Mouse (Mus musculus) neural tube, embryonic 14.5 days (tissue): Measurements from ENCODE around the gene Gadd45a. TPM values are rescaled to one million over a fixed set of nuclear protein-coding genes. Genes with fewer than 3 reads are reported as not detected.
A peak's percentile ranks its signal among the peaks of the same experiment; 100 is the strongest.
"Not testable (repeated sequence)": the region's sequence is repeated elsewhere in the genome, so short reads cannot be mapped to it uniquely, and the experiment has no call there.

Experiments
- ATAC-seq: fragments of 200-750 bp; cut with Nextera tagmentation; 2 replicates; pipeline ENCODE4 v1.8.0; 2017; ENCODE audit warnings: low read depth, mild to moderate bottlenecking, moderate TSS enrichment, moderate library complexity
- H3K27ac ChIP-seq: fragments of 300-500 bp; sonication (generic); 2 replicates; pipeline ENCODE4 v1.5.1; 2014; ENCODE audit warnings: low read depth, mild to moderate bottlenecking, control low read depth, low read length, moderate library complexity, mixed read lengths
- H3K27me3 ChIP-seq: fragments of 300-500 bp; sonication (generic); 2 replicates; pipeline ENCODE4 v1.6.1; 2014; ENCODE audit warnings: low read length; ENCODE audit not compliant: control insufficient read depth, insufficient read depth
- H3K36me3 ChIP-seq: fragments of 300-500 bp; sonication (generic); 2 replicates; pipeline ENCODE4 v1.6.1; 2014; ENCODE audit warnings: low read length, mixed read lengths; ENCODE audit not compliant: control insufficient read depth, insufficient read depth
- H3K4me1 ChIP-seq: fragments of 300-500 bp; sonication (generic); 2 replicates; pipeline ENCODE4 v1.6.1; 2014; ENCODE audit warnings: low read length; ENCODE audit not compliant: control insufficient read depth, insufficient read depth
- H3K4me2 ChIP-seq: fragments of 300-500 bp; sonication (generic); 2 replicates; pipeline ENCODE4 v1.6.1; 2014; ENCODE audit warnings: mild to moderate bottlenecking, low read depth, low read length, control low read depth
- H3K4me3 ChIP-seq: fragments of 300-500 bp; sonication (generic); 2 replicates; pipeline ENCODE4 v1.5.1; 2014; ENCODE audit warnings: low read depth, low read length, control low read depth, mixed read lengths
- H3K9ac ChIP-seq: fragments of 300-500 bp; sonication (generic); replicated peaks from 2 replicates; pipeline ENCODE4 v1.6.1; 2014; ENCODE audit warnings: low read depth, mild to moderate bottlenecking, control low read depth, low read length, mixed read lengths
- H3K9me3 ChIP-seq: fragments of 300-500 bp; sonication (generic); 2 replicates; pipeline ENCODE4 v1.6.1; 2016; ENCODE audit warnings: low read length; ENCODE audit not compliant: control insufficient read depth
- WGBS: fragments of 180-500 bp; shearing (Covaris S2); extraction: QIAGEN DNeasy Blood & Tissue Kit; methylation state at CpG from one replicate; pipeline ENCODE4 v1.1.7; 2014; 5-methylcytosine and 5-hydroxymethylcytosine counted together
- polyA plus RNA-seq: library from polyadenylated mRNA; unstranded; fragments of >200 nt; fragmentation: Nextera tagmentation; extraction: Ambion mirVana; gene quantifications from 2 replicates; pipeline ENCODE4 v1.2.1, GENCODE M21; 2014

Gadd45a gene
- polyA plus RNA-seq, 1 experiment from 2014 or later: 12.9 TPM

DNA sequence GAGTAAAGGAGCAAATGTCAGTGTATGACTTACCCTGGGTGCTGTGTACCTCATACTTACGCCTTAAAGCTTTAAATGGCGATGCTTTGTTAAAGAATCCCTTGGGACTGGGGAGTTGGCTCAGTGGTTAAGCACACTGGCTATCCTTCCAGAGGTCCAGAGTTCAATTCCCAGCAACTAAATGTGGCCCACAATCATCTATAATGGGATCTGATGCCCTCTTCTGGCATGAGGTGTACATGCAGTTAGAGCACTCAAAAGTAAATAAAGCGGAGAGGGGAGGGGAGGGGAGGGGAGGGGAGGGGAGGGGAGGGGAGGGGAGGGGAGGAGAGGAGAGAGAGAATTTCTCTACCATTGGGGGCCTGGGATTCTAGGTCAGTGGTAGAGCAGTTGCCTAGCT lies 1.7 kb upstream of the Gadd45a start:
- H3K9me3 ChIP-seq: no peaks in the 10 kb centered on the region
- H3K4me1 ChIP-seq: peaks cover 7% of the 10 kb centered on the region; the same call in 1 of the 2 replicates
- no peaks in the 10 kb centered on the region for H3K36me3 ChIP-seq
- H3K4me2 ChIP-seq: no peak overlapping the region
- no peak for ATAC-seq
- H3K9ac ChIP-seq: no peak overlapping the region
- no peak overlapping the region for H3K4me3 ChIP-seq
- no peaks in the 10 kb centered on the region for H3K27me3 ChIP-seq
- H3K27ac ChIP-seq: no peak overlapping the region
- WGBS: 95% methylated on average over 2 of the region's 3 CpGs

DNA sequence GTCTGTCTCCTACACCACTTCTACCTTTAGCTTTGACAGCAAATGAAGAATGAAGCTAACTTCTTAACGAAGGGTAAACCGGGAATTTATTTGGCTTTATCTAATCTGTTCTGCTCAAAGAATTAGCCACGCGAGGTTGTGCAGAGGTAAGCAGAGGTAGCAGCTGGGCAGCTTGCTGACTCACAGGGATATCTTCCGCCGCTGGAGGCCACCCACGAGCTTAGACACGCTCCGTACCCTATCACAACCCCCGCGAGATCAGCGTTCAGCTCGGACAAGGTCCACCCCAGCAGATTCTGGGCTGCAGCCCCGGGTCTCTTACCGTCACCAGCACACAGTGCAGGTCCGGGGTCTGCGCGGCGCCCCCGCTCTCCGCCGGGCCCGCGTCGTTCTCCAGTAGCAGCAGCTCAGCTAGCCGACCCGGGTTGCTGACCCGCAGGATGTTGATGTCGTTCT lies 873 bp downstream of the Gadd45a start:
- Histone ChIP-seq H3K9ac (peak overlapping the region; percentile 85), H3K4me2 (peak overlapping the region; percentile 69), H3K9me3 (no peaks in the 10 kb centered on the region), H3K4me1 (peaks cover 7% of the 10 kb centered on the region; the same call in 1 of the 2 replicates), H3K4me3 (peak overlapping the region; percentile 93), H3K27ac (peak overlapping the region; percentile 92), H3K36me3 (no peaks in the 10 kb centered on the region), H3K27me3 (no peaks in the 10 kb centered on the region)
- WGBS: under 1% methylated on average over 29 of the region's 29 CpGs
- ATAC-seq: peak; percentile 79

DNA sequence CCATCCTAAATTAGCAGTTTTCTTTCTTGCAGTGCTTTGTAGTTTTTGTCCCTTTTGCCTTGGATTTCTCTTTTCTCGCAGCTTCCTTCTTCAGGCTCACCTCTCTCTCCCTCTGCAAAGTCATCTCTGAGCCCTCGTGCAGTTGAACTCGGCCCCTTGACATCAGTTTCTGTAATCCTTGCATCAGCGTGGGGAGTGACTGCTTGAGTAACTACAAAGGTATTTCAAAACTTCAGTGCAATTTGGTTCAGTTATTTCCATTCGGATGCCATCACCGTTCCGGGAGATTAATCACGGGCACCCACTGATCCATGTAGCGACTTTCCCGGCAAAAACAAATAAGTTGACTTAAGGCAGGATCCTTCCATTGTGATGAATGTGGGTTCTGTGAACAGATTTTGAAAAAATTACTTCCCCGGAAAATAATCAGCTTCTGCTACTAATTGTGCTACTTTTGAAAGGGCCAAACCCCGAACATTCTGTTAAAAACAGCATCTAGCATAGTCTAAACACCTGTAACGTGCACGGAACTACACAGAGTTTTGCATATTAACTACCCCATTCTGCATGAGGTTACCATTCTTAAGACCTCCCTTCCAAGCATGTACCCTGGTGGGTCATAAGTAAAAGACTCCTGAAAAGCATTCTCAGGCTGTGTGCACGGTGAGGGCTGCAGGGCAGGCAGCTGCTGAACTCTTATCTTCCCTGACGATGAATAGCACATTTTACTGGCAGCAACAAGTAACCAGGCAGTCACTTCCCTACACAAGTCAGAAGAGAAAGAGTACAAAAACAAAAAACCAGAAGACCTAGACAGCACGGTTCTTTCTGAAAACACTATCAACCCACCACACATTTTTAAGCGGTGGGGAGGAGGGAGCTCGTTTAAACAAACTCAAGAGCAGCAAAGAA lies 1.6 kb downstream of the Gadd45a start:
- no peaks in the 10 kb centered on the region for H3K27me3 ChIP-seq
- ATAC-seq: no peak
- H3K9me3 ChIP-seq: no peaks in the 10 kb centered on the region
- H3K4me2 ChIP-seq: peak overlapping the region; percentile 69
- no peaks in the 10 kb centered on the region for H3K36me3 ChIP-seq
- H3K27ac ChIP-seq: no peak overlapping the region
- H3K4me3 ChIP-seq: peak overlapping the region; percentile 93
- peak overlapping the region; percentile 85; the same call in 1 of the 2 replicates for H3K9ac ChIP-seq
- peaks cover 7% of the 10 kb centered on the region; the same call in 1 of the 2 replicates for H3K4me1 ChIP-seq
- 10% methylated on average over 19 of the region's 19 CpGs for WGBS

DNA sequence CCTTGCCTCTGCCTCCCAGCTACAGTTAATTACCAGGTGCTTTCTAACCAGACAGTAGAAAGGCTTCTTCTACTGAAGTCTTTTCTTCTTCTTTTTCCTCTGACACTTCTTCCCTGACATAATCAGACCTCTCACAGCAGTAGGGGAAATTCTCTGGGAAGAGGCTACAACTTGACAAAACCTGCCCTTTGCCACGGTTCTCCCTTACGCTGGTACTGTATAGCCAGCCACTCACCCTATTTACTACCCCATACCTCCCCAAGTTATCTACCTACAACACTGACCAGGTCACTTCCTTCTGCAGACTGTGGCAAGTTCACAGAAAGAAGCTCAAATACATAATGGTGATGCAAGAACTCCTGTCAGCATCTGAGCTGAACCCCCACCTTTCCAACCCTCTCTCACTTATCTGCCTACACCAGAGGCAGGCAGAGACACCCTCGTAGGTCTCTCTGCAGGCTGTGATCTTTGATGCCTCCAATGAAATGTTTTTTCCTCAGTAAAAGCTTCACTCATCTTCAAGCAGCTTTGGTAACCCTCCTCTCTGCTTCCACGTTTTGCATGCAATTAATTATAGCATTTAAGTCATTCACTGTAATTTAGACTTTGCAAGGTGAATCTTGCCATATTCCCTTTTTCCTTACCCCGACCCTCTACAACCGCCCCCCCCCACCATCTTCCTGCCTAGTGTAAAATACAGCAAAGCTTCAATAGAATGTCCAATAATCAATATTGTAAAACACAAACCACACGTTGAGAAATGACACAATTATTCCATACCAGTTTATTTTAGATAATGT lies 2.7 kb downstream of the Gadd45a start:
- Histone ChIP-seq H3K4me2 (peak overlapping the region; percentile 37), H3K27me3 (no peaks in the 10 kb centered on the region), H3K9me3 (no peaks in the 10 kb centered on the region), H3K36me3 (no peaks in the 10 kb centered on the region), H3K4me3 (peak overlapping the region; percentile 11; the same call in 1 of the 2 replicates), H3K4me1 (peaks cover 7% of the 10 kb centered on the region; the same call in 1 of the 2 replicates), H3K9ac (0 out of 2 replicates have a peak overlapping the region, but pooled peaks have one; percentile 7), H3K27ac (no peak overlapping the region)
- ATAC-seq: no peak
- 46% methylated on average over 7 of the region's 7 CpGs for WGBS

DNA sequence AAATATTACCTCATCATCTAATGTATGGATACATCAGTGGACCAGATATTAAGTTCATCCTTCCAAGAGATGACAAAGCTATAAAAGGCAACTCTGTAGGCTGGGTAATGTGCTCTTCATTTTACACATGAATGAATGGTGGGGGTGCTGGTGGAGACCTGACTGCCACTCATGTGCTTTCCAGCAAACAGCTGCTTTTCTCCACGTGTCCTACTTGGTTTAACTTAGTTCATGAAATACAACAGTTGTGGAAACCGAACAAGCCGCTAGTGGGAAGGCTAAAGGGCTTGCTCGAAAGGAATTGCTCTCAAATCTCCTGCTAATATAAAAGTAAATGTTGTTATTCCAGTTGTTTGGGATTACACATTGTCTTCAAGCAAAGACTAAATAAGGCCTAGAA lies 3.7 kb downstream of the Gadd45a start:
- Histone ChIP-seq H3K4me3 (no peak overlapping the region), H3K4me1 (peaks cover 7% of the 10 kb centered on the region; the same call in 1 of the 2 replicates), H3K4me2 (no peak overlapping the region), H3K27me3 (no peaks in the 10 kb centered on the region), H3K36me3 (no peaks in the 10 kb centered on the region), H3K27ac (no peak overlapping the region), H3K9ac (no peak overlapping the region), H3K9me3 (no peaks in the 10 kb centered on the region)
- ATAC-seq: no peak
- 75% methylated on average over 4 of the region's 4 CpGs for WGBS

DNA sequence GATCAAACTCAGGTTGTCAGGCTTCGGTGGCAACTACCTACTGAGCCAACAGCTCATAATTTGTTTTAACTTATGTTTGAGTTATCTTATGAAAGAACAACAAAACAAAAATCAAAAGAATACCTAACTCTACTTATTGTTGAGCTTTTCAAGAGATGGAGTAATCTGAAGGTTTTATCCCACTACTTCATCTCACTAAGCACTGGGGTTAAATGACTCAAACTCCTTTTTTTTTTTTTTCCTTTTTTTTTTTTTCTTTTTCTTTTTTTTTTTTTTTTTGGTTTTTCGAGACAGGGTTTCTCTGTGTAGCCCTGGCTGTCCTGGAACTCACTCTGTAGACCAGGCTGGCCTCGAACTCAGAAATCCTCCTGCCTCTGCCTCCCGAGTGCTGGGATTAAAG lies 4.3 kb downstream of the Gadd45a start:
- not testable (repeated sequence) for H3K9ac ChIP-seq, ATAC-seq, H3K27me3 ChIP-seq, H3K27ac ChIP-seq, H3K4me3 ChIP-seq, H3K4me1 ChIP-seq, H3K4me2 ChIP-seq, H3K36me3 ChIP-seq, H3K9me3 ChIP-seq
- 89% methylated on average over 3 of the region's 4 CpGs for WGBS

DNA sequence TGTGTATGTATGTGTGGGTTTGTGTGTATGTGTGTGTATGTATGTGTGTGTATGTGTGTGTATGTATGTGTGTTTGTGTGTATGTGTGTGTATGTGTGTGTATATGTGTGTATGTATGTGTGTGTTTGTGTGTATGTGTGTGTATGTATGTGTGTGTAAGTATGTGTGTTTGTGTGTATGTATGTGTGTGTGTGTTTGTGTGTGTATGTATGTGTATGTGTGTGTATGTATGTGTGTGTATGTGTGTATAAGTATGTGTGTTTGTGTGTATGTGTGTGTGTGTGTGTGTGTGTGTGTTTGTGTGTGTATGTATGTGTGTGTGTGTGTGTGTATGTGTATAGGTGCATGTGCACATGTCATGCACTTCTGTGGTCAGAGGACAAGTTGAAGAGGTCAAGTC lies 4.7 kb downstream of the Gadd45a start:
- not testable (repeated sequence) for H3K4me2 ChIP-seq, H3K9ac ChIP-seq, H3K4me1 ChIP-seq, H3K4me3 ChIP-seq, H3K36me3 ChIP-seq, ATAC-seq, H3K9me3 ChIP-seq, H3K27me3 ChIP-seq, H3K27ac ChIP-seq

DNA sequence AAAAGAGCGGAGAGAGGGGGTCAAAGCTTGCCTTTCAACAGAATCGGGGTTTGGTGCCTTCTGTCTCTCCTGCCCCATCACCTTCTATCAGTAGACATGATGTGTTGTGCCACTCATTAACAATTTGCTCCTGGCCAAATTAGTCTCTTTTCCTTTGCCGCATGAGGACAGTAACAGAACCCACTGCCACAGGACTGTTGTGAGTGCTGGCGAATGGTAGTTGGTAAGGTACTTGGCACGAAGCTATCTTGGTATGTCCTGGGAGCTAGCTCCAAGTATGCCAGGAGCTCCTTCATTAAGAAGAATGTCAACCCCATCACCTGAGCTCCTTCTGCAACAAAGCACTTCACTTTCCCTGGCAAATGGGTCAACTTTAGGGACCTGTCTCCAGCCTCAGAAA lies 6.4 kb downstream of the Gadd45a start:
- H3K36me3 ChIP-seq: no peaks in the 10 kb centered on the region
- H3K27me3 ChIP-seq: no peaks in the 10 kb centered on the region
- H3K9ac ChIP-seq: no peak overlapping the region
- H3K27ac ChIP-seq: no peak overlapping the region
- peaks cover 7% of the 10 kb centered on the region; the same call in 1 of the 2 replicates for H3K4me1 ChIP-seq
- WGBS: 35% methylated on average over 5 of the region's 5 CpGs
- H3K4me2 ChIP-seq: no peak overlapping the region
- ATAC-seq: no peak
- no peaks in the 10 kb centered on the region for H3K9me3 ChIP-seq
- no peak overlapping the region for H3K4me3 ChIP-seq

DNA sequence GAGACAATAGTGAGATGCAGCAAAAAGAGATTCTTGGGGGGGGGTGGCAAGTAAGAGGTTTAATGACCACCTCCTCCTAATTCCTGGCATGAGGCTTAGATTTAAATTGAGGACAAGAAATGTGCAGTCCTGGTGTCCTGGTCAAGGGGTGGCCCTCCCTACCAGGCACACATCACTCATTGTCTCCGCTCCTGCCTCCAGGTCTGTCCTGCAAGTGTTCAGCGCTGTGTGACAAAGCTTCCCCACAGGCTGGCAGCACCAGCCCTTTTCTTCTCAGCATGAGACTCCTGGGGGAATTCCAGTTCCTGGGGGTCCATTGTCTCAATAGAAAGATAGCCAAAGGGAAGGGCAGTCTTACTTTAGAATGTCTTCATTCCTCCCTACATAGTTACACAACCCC lies 6.8 kb downstream of the Gadd45a start:
- Histone ChIP-seq H3K27me3 (no peaks in the 10 kb centered on the region), H3K9ac (no peak overlapping the region), H3K4me2 (no peak overlapping the region), H3K27ac (no peak overlapping the region), H3K4me3 (no peak overlapping the region), H3K36me3 (no peaks in the 10 kb centered on the region), H3K4me1 (peaks cover 7% of the 10 kb centered on the region; the same call in 1 of the 2 replicates), H3K9me3 (no peaks in the 10 kb centered on the region)
- no peak for ATAC-seq
- 6% methylated on average over 2 of the region's 2 CpGs for WGBS
